Mouse (Mus musculus) brain, embryonic 18.5 days (tissue): Measurements from ENCODE around the gene Gstt1.
"Not testable (repeated sequence)": the region's sequence is repeated elsewhere in the genome, so short reads cannot be mapped to it uniquely, and the experiment has no call there.

Experiments used
- DNase-seq: peaks from one replicate; pipeline ENCODE4 v3.0.0-alpha.2; 2012; ENCODE audit warnings: low read depth, low spot score

Gene Gstt1

GRCm38 (mm10) chr10:75798176-75798696, at the start of gene Gstt1:
TSS of gene Gstt1 (minus strand) at chr10:75798584.
- no peak for DNase-seq

- DNase-seq = no peak
Observed at GRCm38 (mm10) chr10:75845306-75845930, 47.0 kb upstream of the Gstt1 start.

- DNase-seq = no peak
Observed at GRCm38 (mm10) chr10:75844800-75845199, 46.4 kb upstream of the Gstt1 start.

- DNase-seq = not testable (repeated sequence)
Observed at GRCm38 (mm10) chr10:75843898-75844297, 45.5 kb upstream of the Gstt1 start.

- no peak for DNase-seq
Observed at GRCm38 (mm10) chr10:75839092-75839491, 40.7 kb upstream of the Gstt1 start.

GRCm38 (mm10) chr10:75837248-75837759, 38.9 kb upstream of the Gstt1 start, which contains the start of gene Gstt2:
TSS of gene Gstt2 (minus strand) at chr10:75837424.
- DNase-seq = peak; percentile 88

- DNase-seq = no peak
Observed at GRCm38 (mm10) chr10:75835761-75836531, 37.6 kb upstream of the Gstt1 start.

- DNase-seq = no peak
Observed at GRCm38 (mm10) chr10:75835307-75835706, 36.9 kb upstream of the Gstt1 start.

GRCm38 (mm10) chr10:75834721-75835120, 36.3 kb upstream of the Gstt1 start:
- no peak for DNase-seq

GRCm38 (mm10) chr10:75834250-75834649, 35.9 kb upstream of the Gstt1 start:
- DNase-seq = no peak

- no peak for DNase-seq
Observed at GRCm38 (mm10) chr10:75833456-75834080, 35.2 kb upstream of the Gstt1 start.

GRCm38 (mm10) chr10:75832272-75832895, 34.0 kb upstream of the Gstt1 start:
- no peak for DNase-seq

GRCm38 (mm10) chr10:75830275-75830670, 31.9 kb upstream of the Gstt1 start:
- DNase-seq = no peak

GRCm38 (mm10) chr10:75829529-75830274, 31.3 kb upstream of the Gstt1 start:
- no peak for DNase-seq

- DNase-seq = peak; percentile 57
Observed at GRCm38 (mm10) chr10:75828500-75828931, 30.1 kb upstream of the Gstt1 start.

GRCm38 (mm10) chr10:75827668-75828360, 29.4 kb upstream of the Gstt1 start:
- DNase-seq = no peak

GRCm38 (mm10) chr10:75824530-75824929, 26.1 kb upstream of the Gstt1 start:
- DNase-seq = no peak

GRCm38 (mm10) chr10:75823782-75824181, 25.4 kb upstream of the Gstt1 start:
- no peak for DNase-seq

GRCm38 (mm10) chr10:75822443-75822842, 24.1 kb upstream of the Gstt1 start, which contains the start of gene Gstt4:
TSS of gene Gstt4 (minus strand) at chr10:75822543.
- no peak for DNase-seq

- no peak for DNase-seq
Observed at GRCm38 (mm10) chr10:75819882-75820281, 21.5 kb upstream of the Gstt1 start.
